Mouse (Mus musculus): ENCODE data around the gene Mob3b.
"Not testable (repeated sequence)": the region's sequence is repeated elsewhere in the genome, so short reads cannot be mapped to it uniquely, and the experiment has no call there.

Gene Mob3b

GRCm38 (mm10) chr4:34974795-34975194 lies 182.5 kb downstream of the Mob3b start:
- DNase-seq (ENCODE audit: extremely low read depth, low read depth) = no peak

- DNase-seq (ENCODE audit: extremely low read depth, low read depth) = no peak
These were observed 189.7 kb downstream of the Mob3b start for GRCm38 (mm10) chr4:34967541-34967940.

- DNase-seq (ENCODE audit: extremely low read depth, low read depth) = no peak
These were observed 190.8 kb downstream of the Mob3b start for GRCm38 (mm10) chr4:34966336-34966957.

GRCm38 (mm10) chr4:34964906-34965305 lies 192.4 kb downstream of the Mob3b start:
- DNase-seq (ENCODE audit: extremely low read depth, low read depth) = no peak

GRCm38 (mm10) chr4:34963999-34964398 lies 193.3 kb downstream of the Mob3b start:
- DNase-seq (ENCODE audit: extremely low read depth, low read depth) = no peak

- DNase-seq (ENCODE audit: extremely low read depth, low read depth) = no peak
These were observed 196.3 kb downstream of the Mob3b start for GRCm38 (mm10) chr4:34960781-34961560.

- no peak for DNase-seq (ENCODE audit: extremely low read depth, low read depth)
These were observed 197.8 kb downstream of the Mob3b start for GRCm38 (mm10) chr4:34959477-34959876.

- DNase-seq (ENCODE audit: extremely low read depth, low read depth) = peak; percentile 9
These were observed 198.9 kb downstream of the Mob3b start for GRCm38 (mm10) chr4:34958155-34959028.

- no peak for DNase-seq (ENCODE audit: extremely low read depth, low read depth)
These were observed 203.6 kb downstream of the Mob3b start for GRCm38 (mm10) chr4:34953716-34954115.

- DNase-seq (ENCODE audit: extremely low read depth, low read depth) = peak; percentile 21
These were observed 210.1 kb downstream of the Mob3b start for GRCm38 (mm10) chr4:34947181-34947580.

GRCm38 (mm10) chr4:34941046-34941445 lies 216.2 kb downstream of the Mob3b start:
- no peak for DNase-seq (ENCODE audit: extremely low read depth, low read depth)

GRCm38 (mm10) chr4:34928386-34928785 lies 228.9 kb downstream of the Mob3b start:
- not testable (repeated sequence) for DNase-seq (ENCODE audit: extremely low read depth, low read depth)

GRCm38 (mm10) chr4:34922177-34922870 lies 235.0 kb downstream of the Mob3b start:
- peak; percentile 40 for DNase-seq (ENCODE audit: extremely low read depth, low read depth)

GRCm38 (mm10) chr4:34917400-34917799 lies 239.9 kb downstream of the Mob3b start:
- DNase-seq (ENCODE audit: extremely low read depth, low read depth) = no peak

- DNase-seq (ENCODE audit: extremely low read depth, low read depth) = no peak
These were observed 245.1 kb downstream of the Mob3b start for GRCm38 (mm10) chr4:34912171-34912570.

- no peak for DNase-seq (ENCODE audit: extremely low read depth, low read depth)
These were observed 245.9 kb downstream of the Mob3b start for GRCm38 (mm10) chr4:34911401-34911800.

GRCm38 (mm10) chr4:34908127-34908526 lies 249.2 kb downstream of the Mob3b start:
- no peak for DNase-seq (ENCODE audit: extremely low read depth, low read depth)

- DNase-seq (ENCODE audit: extremely low read depth, low read depth) = no peak
These were observed 250.3 kb downstream of the Mob3b start for GRCm38 (mm10) chr4:34907026-34907425.

- DNase-seq (ENCODE audit: extremely low read depth, low read depth) = no peak
These were observed 251.1 kb downstream of the Mob3b start for GRCm38 (mm10) chr4:34906151-34906550.

- DNase-seq (ENCODE audit: extremely low read depth, low read depth) = peak; percentile 34
These were observed 251.9 kb downstream of the Mob3b start for GRCm38 (mm10) chr4:34905396-34905795.

GRCm38 (mm10) chr4:34901582-34901981 lies 255.7 kb downstream of the Mob3b start:
- not testable (repeated sequence) for DNase-seq (ENCODE audit: extremely low read depth, low read depth)

All from MEL-GATA-1-ER (cell line).